Mouse (Mus musculus): ENCODE data around the gene Zcwpw1.

GRCm38 (mm10) chr5:137772755-137773154, 14.8 kb upstream of the Zcwpw1 start:
- TF ChIP-seq EP300 (optimal IDR thresholded peaks at IDR 0.05) (no peak), CTCF (IDR thresholded peaks at IDR 0.05; ENCODE audit: low read depth) (no peak)
